9 mouse cellular contexts compared by ENCODE assay signal in the genomic region with DNA sequence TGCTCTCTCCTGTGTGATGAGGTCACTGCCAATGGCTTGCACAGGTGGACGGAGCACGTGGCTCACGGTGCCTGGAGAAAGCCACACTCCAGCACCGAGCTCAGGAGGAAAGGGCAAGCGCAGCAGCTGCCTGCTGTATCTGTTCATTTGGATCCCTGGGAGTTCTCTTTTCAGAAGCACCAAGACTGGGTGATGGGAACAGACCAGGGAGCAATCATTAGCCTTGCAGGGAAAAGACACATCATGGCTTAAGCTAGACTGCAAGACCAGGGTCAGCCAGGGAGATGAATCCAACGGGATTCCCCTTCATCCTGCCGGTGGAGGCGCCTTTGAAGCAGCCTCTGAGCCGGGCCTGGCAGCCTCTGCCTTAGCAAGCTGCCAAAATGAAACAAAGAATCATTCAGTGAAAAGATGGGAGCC. TPM values are rescaled to one million over a fixed set of nuclear protein-coding genes. Genes with fewer than 3 reads are reported as not detected.
A peak's percentile ranks its signal among the peaks of the same experiment; 100 is the strongest.
DNase-seq lines count a peak whose midpoint lies in the region; ATAC-seq lines count a peak whose summit lies in the region.
"Had no signal": no experiment of that assay in that cellular context is flagged by ENCODE, and none has a peak within 500 bp of the region (broad histone marks: within the 10 kb centered on the region; RNA-seq: fewer than 3 reads in every experiment).

No protein-coding gene starts in this region.

- peak; percentile 38 for DNase-seq in liver, embryonic 11.5 days (ENCODE audit: low spot score)
- no peak for DNase-seq in liver
- peak; percentile 83 to 84 for DNase-seq in cerebellum, postnatal 14 days
- peak; percentile 41 to 65 for DNase-seq in frontal cortex, postnatal 36 days (ENCODE audit: low spot score in 2 of 2)
- DNase-seq in limb, embryonic 11.5 days (ENCODE audit: low spot score): peak; percentile 47
- DNase-seq in right cerebral cortex, postnatal 36 days (ENCODE audit: low spot score in 2 of 2): peak; percentile 26 to 33
- DNase-seq in thymus, postnatal 36 days: no peak

- no peaks in the 10 kb centered on the region for H3K36me3 ChIP-seq in liver, embryonic 11.5 days (ENCODE audit: control insufficient read depth, insufficient read depth, low read length)
- no peaks in the 10 kb centered on the region for H3K36me3 ChIP-seq in limb, embryonic 11.5 days (ENCODE audit: control insufficient read depth, insufficient read depth, low read length)

- H3K27ac ChIP-seq in liver, embryonic 11.5 days (ENCODE audit: low read depth, low read length): no peak overlapping the region
- no peak overlapping the region for H3K27ac ChIP-seq in limb, embryonic 11.5 days (replicated peaks; ENCODE audit: low read depth, low read length)

- ATAC-seq in liver, embryonic 11.5 days (replicated peaks; ENCODE audit: low FRiP score): no peak
- ATAC-seq in limb, embryonic 11.5 days (ENCODE audit: insufficient number of reproducible peaks, low FRiP score, low TSS enrichment, low read depth): no peak
- ATAC-seq in inflammation-experienced regulatory T-cells, adult 6 months: no peak

- H3K9me3 ChIP-seq in liver, embryonic 11.5 days (ENCODE audit: control insufficient read depth, low read length): no peaks in the 10 kb centered on the region
- H3K9me3 ChIP-seq in limb, embryonic 11.5 days (ENCODE audit: control insufficient read depth, low read length): no peaks in the 10 kb centered on the region

- H3K27me3 ChIP-seq in liver, embryonic 11.5 days (replicated peaks; ENCODE audit: control insufficient read depth, insufficient read depth, low read length): no peaks in the 10 kb centered on the region
- no peaks in the 10 kb centered on the region for H3K27me3 ChIP-seq in limb, embryonic 11.5 days (ENCODE audit: control insufficient read depth, insufficient read depth, low read length)

- no peaks in the 10 kb centered on the region for H3K4me1 ChIP-seq in liver, embryonic 11.5 days (replicated peaks; ENCODE audit: control insufficient read depth, insufficient read depth, low read length)
- 0 out of 2 replicates have a peak, but pooled peaks cover 2% of the 10 kb centered on the region for H3K4me1 ChIP-seq in limb, embryonic 11.5 days (ENCODE audit: control insufficient read depth, insufficient read depth, low read length)

- H3K9ac ChIP-seq in liver, embryonic 11.5 days (ENCODE audit: low read depth, low read length): no peak overlapping the region
- H3K9ac ChIP-seq in limb, embryonic 11.5 days (ENCODE audit: low read length): no peak overlapping the region; the same call in 1 of the 2 replicates

- no peak overlapping the region for H3K4me2 ChIP-seq in liver, embryonic 11.5 days
- H3K4me2 ChIP-seq in limb, embryonic 11.5 days (ENCODE audit: low read depth, severe bottlenecking): no peak overlapping the region

- H3K4me3 ChIP-seq in liver, embryonic 11.5 days (ENCODE audit: low read depth, low read length): no peak overlapping the region
- no peak overlapping the region for H3K4me3 ChIP-seq in limb, embryonic 11.5 days (ENCODE audit: low read depth, low read length)

- 40% methylated on average over 9 of the region's 9 CpGs for WGBS in liver, embryonic 11.5 days
- 38% methylated on average over 9 of the region's 9 CpGs for WGBS in limb, embryonic 11.5 days

RNA-seq across cellular contexts. Expression of gene Ccdc42, which starts 7.3 kb away (rescaled TPM):
- polyA plus RNA-seq in liver, embryonic 11.5 days (2014; fragmentation: Nextera tagmentation; extraction: Ambion mirVana): 0.26 and 0.56 TPM in 2 replicates
- polyA plus RNA-seq in limb, embryonic 11.5 days (2014; fragmentation: Nextera tagmentation; extraction: Ambion mirVana): 1.0 and 1.4 TPM in 2 replicates
- not detected for polyA plus RNA-seq in inflammation-experienced regulatory T-cells, adult 6 months (2017; shearing (Covaris generic))

RNA-seq across cellular contexts. Expression of gene Mfsd6l, which starts 23.5 kb away (rescaled TPM):
- polyA plus RNA-seq in liver, embryonic 11.5 days (2014; fragmentation: Nextera tagmentation; extraction: Ambion mirVana): not detected in 2 replicates
- not detected in 2 replicates for polyA plus RNA-seq in limb, embryonic 11.5 days (2014; fragmentation: Nextera tagmentation; extraction: Ambion mirVana)
- polyA plus RNA-seq in inflammation-experienced regulatory T-cells, adult 6 months (2017; shearing (Covaris generic)): not detected
- polyA plus RNA-seq: heart, embryonic 14.5 days had no signal

Comparison
In these comparisons a context has a peak if more than half of its experiments do, and no peak if none do; other contexts are left out.
1. DNase-seq: peak in liver, embryonic 11.5 days (single experiment), cerebellum, postnatal 14 days (2 of 2), frontal cortex, postnatal 36 days (2 of 2), limb, embryonic 11.5 days (single experiment) and right cerebral cortex, postnatal 36 days (2 of 2); none in liver (single experiment) and thymus, postnatal 36 days (0 of 2).